Mouse (Mus musculus) megakaryocyte, adult 5-6 weeks (primary cell): ENCODE data around the gene Ly6g5b. TPM values are rescaled to one million over a fixed set of nuclear protein-coding genes. Genes with fewer than 3 reads are reported as not detected.
A peak's percentile ranks its signal among the peaks of the same experiment; 100 is the strongest.
"Not testable (repeated sequence)": the region's sequence is repeated elsewhere in the genome, so short reads cannot be mapped to it uniquely, and the experiment has no call there.

Experiments
- ATAC-seq: 2 replicates; pipeline ENCODE4 v1.8.0; 2016; ENCODE audit warnings: mild to moderate bottlenecking, inconsistent platforms; ENCODE audit not compliant: poor library complexity, severe bottlenecking
- total RNA-seq, 2 experiments: library from RNA; stranded (forward) in 1 of 2; stranded (reverse) in 1 of 2; fragments of 153-499, 151-499 nt in 1 of 2; fragments of 221-1000, 200-1000 nt in 1 of 2; gene quantifications; 2 replicates each; pipeline versions ENCODE4 v1.2.3 to v1.2.4; 2015 to 2017

The Ly6g5b gene
- total RNA-seq, 2 experiments from 2014 or later: 1.8 to 6.1 TPM

- no peak for ATAC-seq
Measured at GRCm38 (mm10) chr17:35141971-35142370, 26.7 kb upstream of the Ly6g5b start.

DNA sequence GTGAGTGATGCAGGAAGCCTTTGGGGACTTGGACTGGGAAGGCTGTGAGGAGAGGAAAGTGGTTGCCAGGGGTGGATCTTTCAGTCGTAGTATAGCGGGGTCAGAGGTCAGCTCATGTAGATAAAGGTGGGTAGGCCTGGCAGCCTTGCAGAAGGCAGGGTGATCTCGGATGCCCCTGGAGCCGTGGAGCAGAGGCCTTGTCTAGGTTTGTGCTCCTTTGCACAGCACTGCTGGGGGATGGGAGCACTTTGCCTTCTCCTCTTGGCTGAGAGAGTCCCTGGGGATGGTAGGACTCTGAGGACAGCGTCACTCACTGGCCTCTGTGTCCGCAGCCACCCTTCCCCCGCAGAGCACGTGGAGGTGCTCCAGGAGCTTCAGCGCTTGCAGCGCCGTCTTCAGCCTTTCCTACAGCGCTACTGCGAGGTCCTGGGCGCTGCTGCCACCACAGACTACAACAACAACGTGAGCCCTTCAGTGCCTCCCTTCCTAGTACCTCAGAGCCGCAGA is 25.3 kb upstream of the Ly6g5b start:
- ATAC-seq: no peak

GRCm38 (mm10) chr17:35139269-35139668 is 24.0 kb upstream of the Ly6g5b start:
- no peak for ATAC-seq

- ATAC-seq: peak; percentile 68
Measured at GRCm38 (mm10) chr17:35135591-35136320, 20.5 kb upstream of the Ly6g5b start.

DNA sequence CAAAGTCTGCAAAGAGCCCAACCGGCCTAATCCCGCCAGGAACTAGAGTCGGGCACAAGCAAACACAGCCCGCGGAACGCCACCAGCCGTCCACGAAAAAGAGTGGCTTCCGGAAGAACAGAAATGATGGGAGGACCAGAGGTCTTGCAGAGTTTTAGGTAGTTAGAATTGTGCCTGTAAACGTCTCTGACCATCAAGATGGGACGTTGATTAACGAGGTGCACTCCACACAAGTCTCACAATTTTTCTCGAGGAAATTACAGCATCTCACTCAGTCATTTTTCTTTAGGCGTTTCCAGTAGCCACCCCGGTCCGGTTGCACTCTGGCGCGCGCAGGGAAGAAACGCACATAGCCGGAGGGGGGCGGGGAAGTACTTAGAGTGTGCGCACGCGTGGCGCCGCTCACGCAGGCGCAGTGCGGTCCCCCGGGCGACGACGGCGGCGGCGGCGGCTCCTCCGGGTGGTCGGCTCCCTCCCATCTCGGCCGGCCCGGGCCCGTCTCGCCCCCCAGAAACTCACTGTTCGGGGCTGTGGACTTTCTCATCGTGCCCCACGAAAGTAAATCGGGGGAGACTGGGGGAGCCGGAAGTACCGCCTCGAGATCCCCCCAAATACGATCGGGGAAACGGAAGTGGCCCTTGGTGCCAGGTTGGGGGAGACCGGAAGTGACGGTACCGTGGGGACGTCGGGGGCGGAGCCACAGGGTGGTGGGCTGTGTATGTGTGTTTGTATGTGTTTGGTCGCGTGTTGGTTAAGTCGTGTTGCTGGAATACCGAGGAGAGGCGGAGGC is 19.8 kb upstream of the Ly6g5b start, which contains the start of gene Bag6:
Bag6 (plus strand) TSS at position 378 of the 790 bp plus-strand sequence.
- ATAC-seq: peak; percentile 88

DNA sequence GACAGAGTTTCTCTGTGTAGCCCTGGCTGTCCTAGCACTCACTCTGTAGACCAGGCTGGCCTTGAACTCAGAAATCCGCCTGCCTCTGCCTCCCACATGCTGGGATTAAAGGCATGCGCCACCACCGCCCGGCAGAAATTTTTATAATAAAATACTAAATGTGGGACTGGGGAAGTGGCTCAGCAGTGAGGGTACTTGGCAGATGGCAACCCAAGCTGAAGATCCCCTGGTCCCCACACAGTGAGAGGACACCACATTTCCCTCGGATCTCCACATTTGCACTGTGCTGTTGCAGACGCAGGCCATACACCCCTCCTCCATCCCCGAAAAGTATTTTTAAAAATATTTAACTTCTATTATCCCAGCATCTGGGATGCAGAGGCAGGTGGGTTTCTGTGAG is 18.3 kb upstream of the Ly6g5b start:
- no peak for ATAC-seq

- no peak for ATAC-seq
Measured at GRCm38 (mm10) chr17:35132174-35132560, 16.9 kb upstream of the Ly6g5b start.

DNA sequence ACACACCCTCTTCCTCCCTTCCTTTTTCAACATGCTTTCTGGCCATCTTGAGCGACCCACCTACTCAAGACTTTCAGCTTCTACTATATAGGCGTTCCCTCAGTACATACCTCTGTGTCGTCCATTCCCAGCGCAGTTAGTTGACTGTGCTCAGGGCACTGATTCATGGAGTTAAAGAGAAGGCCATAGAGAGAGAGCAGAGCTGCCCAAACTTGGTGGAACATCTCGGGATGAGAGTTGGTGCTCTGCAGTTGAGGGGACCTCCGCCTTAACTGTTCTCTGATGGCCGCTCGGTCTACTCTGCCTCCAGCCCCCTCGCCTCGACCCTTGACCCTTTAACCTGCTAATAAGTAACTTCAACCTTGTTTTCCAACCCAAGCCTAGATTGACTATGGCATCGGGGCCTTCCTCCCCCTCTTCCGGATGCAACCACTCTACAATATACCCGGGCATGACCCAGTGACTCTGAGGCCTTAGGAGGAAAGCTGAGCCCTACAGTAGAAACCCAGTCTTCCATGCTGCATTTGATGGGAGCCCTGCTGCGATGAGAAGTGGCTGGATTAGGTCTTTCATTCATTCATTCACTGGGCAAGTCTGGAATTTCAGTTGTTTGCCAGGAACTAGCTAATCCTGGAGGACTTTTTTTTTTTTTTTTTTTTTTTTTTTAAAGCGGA is 16.4 kb upstream of the Ly6g5b start, which contains the start of gene Apom:
Apom (minus strand) TSS at position 551 of the 674 bp plus-strand sequence.
- no peak for ATAC-seq

- no peak for ATAC-seq
Measured at GRCm38 (mm10) chr17:35131038-35131437, 15.8 kb upstream of the Ly6g5b start.

GRCm38 (mm10) chr17:35128996-35129395 is 13.8 kb upstream of the Ly6g5b start:
- ATAC-seq: no peak

- ATAC-seq: peak; percentile 14; the same call in 1 of the 2 replicates
Measured at GRCm38 (mm10) chr17:35127017-35127416, 11.8 kb upstream of the Ly6g5b start.

DNA sequence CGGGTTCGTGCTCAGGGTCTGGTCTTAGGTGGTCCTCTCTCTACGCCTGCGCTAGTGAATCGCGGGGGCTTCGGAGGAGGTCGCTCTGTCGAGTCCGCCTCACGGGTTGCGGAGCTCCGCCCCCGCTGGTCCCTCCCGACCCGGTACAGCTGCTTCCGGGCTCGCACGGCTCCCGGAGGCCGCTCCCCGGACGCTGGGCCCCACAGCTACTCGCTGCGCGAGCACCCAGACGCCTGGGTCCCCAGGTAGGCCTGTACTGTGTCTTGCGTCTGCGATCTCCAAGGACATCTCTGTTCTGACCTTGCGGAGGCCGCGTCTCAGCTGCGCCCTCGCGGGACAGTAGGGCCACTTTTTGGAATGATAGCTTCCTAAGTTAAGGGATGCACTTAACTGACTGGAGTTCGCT is 11.0 kb upstream of the Ly6g5b start, which contains the start of gene D17H6S53E:
D17H6S53E (plus strand) TSS at position 168 of the 406 bp plus-strand sequence.
- ATAC-seq: peak; percentile 65

- no peak for ATAC-seq
Measured at GRCm38 (mm10) chr17:35125578-35125977, 10.3 kb upstream of the Ly6g5b start.

GRCm38 (mm10) chr17:35125081-35125480 is 9.9 kb upstream of the Ly6g5b start:
- peak; percentile 42 for ATAC-seq

- ATAC-seq: not testable (repeated sequence)
Measured at GRCm38 (mm10) chr17:35124261-35124896, 9.2 kb upstream of the Ly6g5b start.

DNA sequence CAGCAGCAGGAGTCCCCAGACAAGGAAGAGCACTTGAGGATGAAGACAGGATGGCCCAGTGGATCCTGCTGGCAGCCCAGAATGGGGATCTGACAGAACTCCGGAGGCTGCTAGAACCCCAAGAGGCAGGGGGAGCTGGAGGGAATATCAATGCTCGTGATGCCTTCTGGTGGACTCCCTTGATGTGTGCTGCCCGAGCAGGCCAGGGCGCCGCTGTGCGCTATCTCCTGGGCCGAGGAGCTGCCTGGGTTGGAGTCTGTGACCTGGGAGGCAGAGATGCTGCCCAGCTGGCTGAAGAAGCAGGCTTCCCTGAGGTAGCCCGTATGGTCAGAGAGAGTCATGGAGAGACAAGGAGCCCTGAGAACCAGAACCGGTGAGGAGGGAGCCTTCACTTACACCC is 8.1 kb upstream of the Ly6g5b start:
- ATAC-seq: not testable (repeated sequence)

DNA sequence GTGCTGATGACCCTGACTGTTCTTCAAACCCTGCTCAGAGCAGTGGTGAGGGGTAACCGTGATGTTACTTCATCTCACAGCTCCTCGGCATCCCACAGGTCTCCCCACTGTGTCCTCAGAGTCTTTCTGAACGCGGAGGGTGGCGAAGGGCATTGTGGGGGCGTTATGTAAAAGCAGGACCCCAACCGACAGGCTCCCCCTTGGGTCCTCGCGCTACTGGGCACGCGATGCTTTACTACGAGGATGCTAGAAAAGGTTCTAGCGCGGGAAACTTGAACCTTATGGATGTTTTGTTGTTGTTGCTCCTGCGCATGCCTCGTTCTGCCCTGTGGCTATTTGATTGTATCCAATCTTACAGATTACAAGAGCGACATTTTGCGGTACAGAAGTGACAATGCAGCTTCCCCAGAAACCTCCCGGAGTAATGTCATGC is 6.7 kb upstream of the Ly6g5b start, which contains the start of gene Csnk2b:
Csnk2b (minus strand) TSS at position 183 of the 433 bp plus-strand sequence.
- ATAC-seq: no peak

- ATAC-seq: peak; percentile 92
Measured at GRCm38 (mm10) chr17:35121143-35121799, 6.0 kb upstream of the Ly6g5b start, which contains the start of gene Gpank1. Gpank1 (plus strand) TSS chr17:35121455.

DNA sequence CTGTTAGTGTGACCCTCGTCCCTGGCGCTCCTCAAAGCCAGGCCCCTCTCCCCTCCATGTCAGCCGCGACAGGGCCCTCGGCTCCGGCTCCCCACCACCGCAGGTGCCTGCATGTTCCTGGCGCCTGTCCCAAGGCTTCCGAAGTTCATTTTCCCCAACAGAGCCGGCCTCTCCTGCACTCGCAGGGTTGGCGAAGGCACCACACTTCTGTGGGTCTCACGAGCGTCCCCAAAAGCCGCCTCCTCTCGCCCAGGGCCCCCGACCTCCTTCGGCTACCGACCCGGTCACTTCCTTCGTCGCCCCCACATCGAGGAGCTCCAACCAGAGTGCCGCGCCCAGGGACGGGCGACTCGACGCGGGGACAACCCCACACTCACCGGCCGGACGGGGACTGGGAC is 5.5 kb upstream of the Ly6g5b start:
- ATAC-seq: no peak

GRCm38 (mm10) chr17:35111774-35112173 is 3.5 kb downstream of the Ly6g5b start:
- ATAC-seq: no peak
